Mouse (Mus musculus) lung, embryonic 15.5 days (tissue): ENCODE results near the gene Gm44965. TPM values are rescaled to one million over a fixed set of nuclear protein-coding genes. Genes with fewer than 3 reads are reported as not detected.
A peak's percentile ranks its signal among the peaks of the same experiment; 100 is the strongest.

Source experiments
- ATAC-seq: fragments of 200-750 bp; cut with Nextera tagmentation; 2 replicates; pipeline ENCODE4 v1.8.0; 2017; ENCODE audit warnings: moderate number of reproducible peaks, borderline replicate concordance; ENCODE audit not compliant: low FRiP score, low TSS enrichment; ENCODE audit errors: extremely low read depth
- H3K27ac ChIP-seq: fragments of 300-500 bp; sonication (generic); 2 replicates; pipeline ENCODE4 v1.5.1; 2015; ENCODE audit warnings: moderate library complexity, mild to moderate bottlenecking, inconsistent platforms
- H3K27me3 ChIP-seq: fragments of 300-500 bp; sonication (generic); 2 replicates; pipeline ENCODE4 v1.6.1; 2015; ENCODE audit warnings: inconsistent platforms
- H3K36me3 ChIP-seq: fragments of 300-500 bp; sonication (generic); 2 replicates; pipeline ENCODE4 v1.6.1; 2015; ENCODE audit warnings: inconsistent platforms
- H3K4me1 ChIP-seq: fragments of 300-500 bp; sonication (generic); 2 replicates; pipeline ENCODE4 v1.6.1; 2015; ENCODE audit warnings: inconsistent platforms
- H3K4me2 ChIP-seq: fragments of 300-500 bp; sonication (generic); 2 replicates; pipeline ENCODE4 v1.6.1; 2015; ENCODE audit warnings: inconsistent platforms, mild to moderate bottlenecking, moderate library complexity
- H3K4me3 ChIP-seq: fragments of 300-500 bp; sonication (generic); 2 replicates; pipeline ENCODE4 v1.5.1; 2015; ENCODE audit warnings: mild to moderate bottlenecking, inconsistent platforms
- H3K9ac ChIP-seq: fragments of 300-500 bp; sonication (generic); 2 replicates; pipeline ENCODE4 v1.6.1; 2015; ENCODE audit warnings: inconsistent platforms
- H3K9me3 ChIP-seq: fragments of 300-500 bp; sonication (generic); 2 replicates; pipeline ENCODE4 v1.6.1; 2016; ENCODE audit warnings: inconsistent platforms
- WGBS: fragments of 180-500 bp; shearing (Covaris S2); methylation state at CpG from one replicate; pipeline ENCODE4 v1.1.7; 2015; 5-methylcytosine and 5-hydroxymethylcytosine counted together
- polyA plus RNA-seq: library from polyadenylated mRNA; unstranded; fragments of >200 nt; fragmentation: Nextera tagmentation; extraction: Ambion mirVana; gene quantifications from 2 replicates; pipeline ENCODE4 v1.2.1, GENCODE M21; 2015

The Gm44965 gene
- polyA plus RNA-seq, 1 experiment from 2014 or later: not detected

DNA sequence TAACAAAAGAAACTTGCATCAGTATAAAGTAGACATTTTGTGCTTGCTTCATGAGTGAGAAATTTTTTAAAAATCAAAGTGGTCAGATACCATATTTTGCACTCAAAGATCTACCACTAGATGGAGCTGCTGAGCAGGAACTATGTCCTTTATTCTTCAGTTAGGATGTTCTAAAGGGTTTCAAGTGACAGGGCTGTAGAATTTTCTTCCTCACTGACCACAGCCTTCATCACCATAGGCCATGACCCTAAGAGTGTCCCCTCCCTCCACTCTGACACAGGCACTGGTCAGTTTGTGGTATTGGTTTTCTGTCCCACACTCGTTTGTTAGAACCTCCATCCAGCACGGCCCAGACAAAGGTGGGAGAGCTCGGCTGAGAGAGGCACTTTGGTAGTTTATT is 11.7 kb upstream of the Gm44965 start:
- Histone ChIP-seq H3K27me3 (no peaks in the 10 kb centered on the region), H3K27ac (no peak overlapping the region), H3K9me3 (no peaks in the 10 kb centered on the region), H3K36me3 (no peaks in the 10 kb centered on the region), H3K4me1 (peaks cover 11% of the 10 kb centered on the region; the same call in 1 of the 2 replicates), H3K9ac (no peak overlapping the region), H3K4me2 (no peak overlapping the region), H3K4me3 (no peak overlapping the region)
- WGBS: 67% methylated on average over 3 of the region's 3 CpGs
- no peak for ATAC-seq

DNA sequence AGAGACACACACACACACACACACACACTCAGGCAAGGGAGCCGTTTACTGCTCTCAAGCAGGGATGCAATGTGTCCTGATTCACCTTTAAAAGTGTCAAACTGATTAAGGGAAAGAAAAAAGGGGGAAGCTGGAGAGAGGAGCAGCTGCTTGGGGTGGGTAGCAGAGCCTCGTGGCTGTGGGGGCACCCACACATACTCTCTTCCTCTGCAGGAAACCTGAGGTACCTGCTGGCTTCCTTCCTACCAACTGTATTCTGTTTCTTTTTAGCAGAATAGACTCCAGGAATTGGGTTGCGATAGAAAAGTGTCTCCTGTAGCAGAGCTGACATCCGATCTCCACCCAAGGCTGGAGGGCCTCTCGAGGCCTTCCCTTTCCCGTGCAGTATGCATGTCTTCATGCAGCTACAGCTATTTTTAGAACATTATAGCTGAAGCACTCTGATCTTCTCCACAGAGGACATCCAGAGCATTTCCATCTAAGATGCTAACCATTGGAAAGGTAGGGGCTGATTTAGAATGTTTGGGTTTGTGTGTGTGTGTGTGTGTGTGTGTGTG is 4.5 kb upstream of the Gm44965 start, which contains the start of gene Gm45021:
TSS of gene Gm45021 (plus strand) at position 417 of the 557 bp plus-strand sequence.
- Histone ChIP-seq H3K27me3 (no peaks in the 10 kb centered on the region), H3K9me3 (no peaks in the 10 kb centered on the region), H3K4me1 (peaks cover 6% of the 10 kb centered on the region), H3K4me2 (no peak within 1 kb of the TSS), H3K27ac (no peak within 1 kb of the TSS), H3K4me3 (no peak within 1 kb of the TSS), H3K9ac (no peak within 1 kb of the TSS), H3K36me3 (no peaks in the 10 kb centered on the region)
- 18% methylated on average over 6 of the region's 6 CpGs for WGBS
- no peak for ATAC-seq

DNA sequence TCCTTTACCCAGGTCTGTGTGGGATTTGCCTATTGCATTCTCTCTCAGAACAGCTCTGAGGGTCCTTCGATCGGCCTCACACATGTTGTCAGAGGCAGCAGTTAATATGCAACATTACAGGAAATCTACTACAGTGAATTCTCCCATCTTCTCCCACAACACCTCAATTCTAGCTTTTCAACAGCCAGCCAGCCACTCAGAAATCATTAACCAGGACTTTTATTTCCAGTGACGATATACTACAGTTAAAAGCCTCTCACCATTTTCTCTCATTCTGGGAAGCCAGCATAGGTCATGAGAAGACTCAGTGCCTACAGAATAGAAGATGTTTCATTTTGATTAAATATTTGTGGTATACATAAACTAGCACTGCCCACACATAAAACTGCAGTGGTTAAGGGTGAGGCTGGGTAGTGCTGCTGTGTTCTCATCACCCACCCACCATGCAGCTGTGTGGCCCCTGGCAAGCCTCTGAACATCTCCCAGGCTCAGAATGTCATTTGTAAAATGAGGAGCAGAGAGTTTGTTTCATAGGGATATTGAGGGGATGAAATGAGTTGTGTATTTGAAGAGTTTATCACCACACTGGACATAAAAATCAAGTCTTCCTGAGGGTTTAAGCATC is 2.4 kb upstream of the Gm44965 start:
- H3K36me3 ChIP-seq: peaks cover 10% of the 10 kb centered on the region
- ATAC-seq: no peak

DNA sequence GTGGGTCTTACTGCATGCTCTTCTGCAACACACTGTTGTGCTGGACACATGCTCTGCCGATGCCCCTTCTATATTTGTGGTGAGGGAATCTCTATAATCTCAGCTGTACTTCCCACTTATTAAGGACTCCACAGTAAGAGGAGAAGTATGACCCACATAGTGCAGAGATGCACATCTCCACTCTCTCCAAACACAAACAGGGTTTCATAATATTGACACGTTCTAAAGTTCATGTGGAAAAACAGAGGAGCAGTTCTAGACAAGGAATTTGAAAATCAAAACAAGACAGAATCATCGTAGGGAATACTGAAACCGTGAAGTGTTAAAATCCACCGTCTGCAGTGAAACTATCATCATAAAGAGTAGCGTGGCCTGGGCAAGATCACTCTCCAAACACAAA is 1.9 kb upstream of the Gm44965 start:
- peaks cover 16% of the 10 kb centered on the region for H3K36me3 ChIP-seq
- peaks cover 14% of the 10 kb centered on the region for H3K4me1 ChIP-seq
- peaks cover 9% of the 10 kb centered on the region for H3K9me3 ChIP-seq
- no peak overlapping the region for H3K27ac ChIP-seq
- H3K4me3 ChIP-seq: no peak overlapping the region
- WGBS: 86% methylated on average over 6 of the region's 6 CpGs
- no peak overlapping the region for H3K9ac ChIP-seq
- ATAC-seq: no peak
- no peaks in the 10 kb centered on the region for H3K27me3 ChIP-seq
- no peak overlapping the region for H3K4me2 ChIP-seq

More for the DNA sequence above, 2.4 kb upstream of the Gm44965 start:
- Histone ChIP-seq H3K9ac (no peak overlapping the region), H3K27me3 (no peaks in the 10 kb centered on the region), H3K4me2 (no peak overlapping the region), H3K27ac (no peak overlapping the region), H3K4me3 (no peak overlapping the region), H3K9me3 (peaks cover 3% of the 10 kb centered on the region), H3K4me1 (peaks cover 14% of the 10 kb centered on the region)
- WGBS: 83% methylated on average over 3 of the region's 3 CpGs

DNA sequence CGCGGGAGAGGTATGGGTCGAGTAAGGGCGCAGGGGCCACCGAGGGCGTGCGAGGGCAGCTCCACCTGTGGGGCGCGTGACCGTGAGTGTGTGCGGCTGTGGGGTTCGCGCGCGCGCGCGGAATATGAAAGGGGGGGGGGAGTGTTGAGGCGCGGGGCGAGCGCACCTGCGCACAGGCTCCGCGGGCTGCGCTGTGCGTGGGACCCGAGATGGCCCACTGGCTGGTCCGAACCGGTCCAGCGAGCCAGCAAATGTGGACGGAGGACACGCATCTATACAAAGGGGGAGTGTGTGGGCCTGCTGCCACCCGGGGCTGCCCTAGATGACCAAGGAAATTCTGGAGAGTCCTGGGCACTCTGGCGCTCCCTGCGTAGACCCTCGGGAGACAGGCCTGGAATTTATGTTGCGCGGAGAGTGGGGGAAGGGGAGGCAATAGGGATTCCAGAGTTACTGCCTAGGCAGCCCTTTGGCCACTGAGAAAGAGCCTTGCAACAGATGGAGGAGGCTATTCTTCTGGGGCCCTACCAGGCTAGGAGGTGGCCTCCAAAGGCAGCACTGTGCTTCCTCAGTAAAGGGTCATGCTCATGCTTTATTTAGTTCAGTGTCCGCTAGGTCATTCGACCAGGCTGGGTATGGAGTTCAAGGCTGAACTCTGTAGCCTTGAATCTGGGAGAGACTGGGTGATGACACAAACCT is 450 bp downstream of the Gm44965 start:
- peak; percentile 48; the same call in 1 of the 2 replicates for ATAC-seq
- Histone ChIP-seq H3K27ac (peak overlapping the region; percentile 86), H3K4me1 (peaks cover 14% of the 10 kb centered on the region), H3K36me3 (peaks cover 38% of the 10 kb centered on the region), H3K4me3 (peak overlapping the region; percentile 92), H3K4me2 (peak overlapping the region; percentile 80), H3K9me3 (peaks cover 20% of the 10 kb centered on the region), H3K9ac (peak overlapping the region; percentile 95), H3K27me3 (no peaks in the 10 kb centered on the region)
- 2% methylated on average over 35 of the region's 41 CpGs for WGBS

DNA sequence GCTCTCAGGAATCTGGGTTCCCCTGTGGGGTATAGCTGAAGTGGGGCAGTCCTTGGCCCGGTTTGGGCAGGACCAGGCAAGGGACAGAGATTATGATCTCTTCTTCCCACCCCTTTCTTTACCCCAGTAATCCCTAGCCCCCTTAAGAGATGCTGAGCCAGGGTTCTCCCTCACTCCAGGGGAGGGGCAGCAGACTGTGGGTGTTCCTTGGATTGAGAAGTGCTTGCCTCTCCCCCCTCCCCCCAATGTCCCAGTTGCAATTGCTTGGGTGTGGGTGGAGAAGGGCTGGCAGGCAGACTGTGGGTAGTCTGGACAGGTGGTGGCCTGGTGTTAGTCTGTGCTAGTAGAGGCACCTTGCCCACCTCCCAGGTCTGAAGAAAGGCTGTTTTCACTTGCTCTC is 1.5 kb downstream of the Gm44965 start:
- no peak for ATAC-seq
- H3K9me3 ChIP-seq: peaks cover 20% of the 10 kb centered on the region
- peak overlapping the region; percentile 92 for H3K4me3 ChIP-seq
- H3K9ac ChIP-seq: no peak overlapping the region
- H3K4me2 ChIP-seq: peak overlapping the region; percentile 80
- peaks cover 48% of the 10 kb centered on the region for H3K36me3 ChIP-seq
- H3K27me3 ChIP-seq: no peaks in the 10 kb centered on the region
- peaks cover 14% of the 10 kb centered on the region for H3K4me1 ChIP-seq
- H3K27ac ChIP-seq: no peak overlapping the region
- WGBS: 45% methylated on average over 1 of the region's 1 CpGs

DNA sequence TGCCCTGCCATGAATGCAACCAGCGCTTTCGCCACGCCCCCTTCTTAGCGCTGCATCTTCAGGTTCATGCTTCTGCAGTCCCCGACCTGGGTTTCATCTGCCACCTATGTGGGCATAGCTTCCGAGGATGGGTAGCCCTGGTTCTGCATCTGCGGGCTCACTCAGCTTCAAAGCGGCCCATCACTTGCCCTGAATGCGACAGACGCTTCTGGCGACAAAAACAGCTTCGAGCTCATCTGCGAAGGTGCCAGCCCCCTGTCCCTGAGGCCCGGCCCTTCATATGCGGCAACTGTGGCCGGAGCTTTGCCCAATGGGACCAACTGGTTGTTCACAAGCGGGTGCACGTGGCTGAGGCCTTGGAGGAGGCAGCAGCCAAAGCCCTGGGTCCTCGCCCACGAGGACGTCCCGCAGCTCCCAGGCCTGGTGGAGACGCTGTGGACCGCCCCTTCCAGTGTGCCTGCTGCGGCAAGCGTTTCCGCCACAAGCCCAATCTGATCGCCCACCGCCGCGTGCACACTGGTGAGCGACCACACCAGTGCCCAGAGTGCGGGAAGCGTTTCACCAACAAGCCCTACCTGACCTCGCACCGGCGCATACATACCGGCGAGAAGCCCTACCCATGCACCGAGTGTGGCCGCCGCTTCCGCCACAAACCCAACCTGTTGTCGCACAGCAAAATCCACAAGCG is 2.9 kb downstream of the Gm44965 start:
- Histone ChIP-seq H3K36me3 (peaks cover 48% of the 10 kb centered on the region), H3K9me3 (peaks cover 20% of the 10 kb centered on the region), H3K4me2 (no peak overlapping the region), H3K4me1 (peaks cover 17% of the 10 kb centered on the region), H3K27ac (no peak overlapping the region), H3K4me3 (no peak overlapping the region), H3K27me3 (no peaks in the 10 kb centered on the region), H3K9ac (no peak overlapping the region)
- WGBS: 95% methylated on average over 45 of the region's 45 CpGs
- ATAC-seq: no peak

DNA sequence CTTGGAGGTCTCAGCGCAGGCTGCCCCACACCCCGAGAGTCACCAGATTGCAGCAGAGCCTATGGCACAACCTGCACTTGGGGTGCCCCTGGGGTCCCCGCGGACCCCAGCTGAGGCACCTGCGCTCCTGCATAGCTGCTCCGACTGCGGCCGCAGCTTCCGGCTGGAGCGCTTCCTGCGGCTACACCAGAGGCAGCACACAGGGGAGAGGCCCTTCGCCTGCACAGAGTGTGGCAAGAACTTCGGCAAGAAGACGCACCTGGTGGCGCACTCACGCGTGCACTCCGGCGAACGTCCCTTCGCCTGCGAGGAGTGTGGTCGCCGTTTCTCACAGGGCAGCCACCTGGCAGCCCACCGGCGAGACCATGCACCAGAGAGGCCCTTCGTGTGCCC is 3.5 kb downstream of the Gm44965 start:
- WGBS: 96% methylated on average over 27 of the region's 27 CpGs
- Histone ChIP-seq H3K36me3 (peaks cover 48% of the 10 kb centered on the region), H3K27ac (no peak overlapping the region), H3K9ac (no peak overlapping the region), H3K9me3 (peaks cover 20% of the 10 kb centered on the region), H3K4me2 (no peak overlapping the region), H3K27me3 (no peaks in the 10 kb centered on the region), H3K4me1 (peaks cover 17% of the 10 kb centered on the region), H3K4me3 (no peak overlapping the region)
- no peak for ATAC-seq

DNA sequence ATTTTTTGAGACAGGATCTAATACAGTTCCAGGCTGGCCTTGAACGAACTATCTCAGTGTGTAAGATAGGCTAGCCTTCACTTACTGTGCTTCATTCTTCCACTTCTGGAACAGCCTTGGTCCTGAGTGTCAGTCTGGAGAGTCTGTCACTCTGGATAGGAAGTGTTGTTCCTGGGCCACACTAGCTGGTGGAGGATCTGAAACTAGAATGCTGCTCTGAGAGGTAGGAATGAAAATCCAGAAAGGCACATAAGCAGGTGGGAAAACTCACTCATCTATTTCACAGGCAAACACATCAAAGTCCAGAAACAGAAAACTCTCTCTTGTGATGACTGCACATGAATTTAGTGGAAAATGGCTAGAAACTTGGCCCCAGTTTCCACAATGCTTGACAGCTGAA is 6.9 kb downstream of the Gm44965 start:
- H3K4me3 ChIP-seq: no peak overlapping the region
- no peaks in the 10 kb centered on the region for H3K27me3 ChIP-seq
- H3K4me2 ChIP-seq: no peak overlapping the region
- peaks cover 20% of the 10 kb centered on the region for H3K9me3 ChIP-seq
- H3K4me1 ChIP-seq: peaks cover 8% of the 10 kb centered on the region
- peaks cover 45% of the 10 kb centered on the region for H3K36me3 ChIP-seq
- no peak overlapping the region for H3K27ac ChIP-seq
- WGBS: 90% methylated on average over 1 of the region's 1 CpGs
- ATAC-seq: no peak
- H3K9ac ChIP-seq: no peak overlapping the region

DNA sequence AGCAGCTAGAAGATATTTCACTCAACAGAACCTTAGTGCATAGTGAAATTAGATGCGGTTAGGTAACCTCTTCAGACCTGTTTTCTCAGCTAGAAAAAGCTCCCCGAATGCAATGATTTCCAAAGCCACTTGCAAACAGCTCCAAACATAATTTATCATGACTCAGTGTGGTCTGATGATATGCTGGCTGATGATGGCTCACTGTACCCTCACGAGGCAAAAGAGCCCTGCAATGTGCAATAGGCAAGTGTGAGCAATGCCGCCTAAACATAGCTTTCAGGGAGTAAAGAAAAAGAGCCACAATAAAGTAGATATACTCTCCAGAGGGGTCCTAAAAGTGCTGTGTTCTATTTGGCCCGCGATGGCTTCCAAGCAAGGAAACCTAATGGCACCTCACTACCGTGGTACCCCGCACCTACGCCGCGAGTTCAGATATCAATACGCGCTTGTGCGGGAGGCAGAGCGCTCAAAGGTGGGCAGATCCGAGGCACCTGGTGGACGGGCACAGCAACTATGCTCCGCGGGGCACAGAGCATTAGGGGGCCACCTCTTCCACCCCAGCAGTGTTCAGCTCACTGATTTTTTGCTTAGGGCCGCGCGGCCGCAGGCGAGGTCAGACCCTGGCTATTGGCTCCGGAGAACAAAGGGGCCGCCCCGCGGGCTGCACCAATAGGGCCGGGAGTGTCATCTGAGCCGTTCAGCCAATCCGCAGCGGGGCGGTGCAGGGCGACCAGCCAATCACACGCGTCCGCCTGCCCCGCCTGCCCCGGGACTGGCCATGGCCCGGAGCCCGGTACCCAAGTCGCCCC is 7.7 kb downstream of the Gm44965 start, which contains the start of gene Zfp775:
TSS of gene Zfp775 (plus strand) at position 793 of the 809 bp plus-strand sequence.
- WGBS: 4% methylated on average over 42 of the region's 42 CpGs
- Histone ChIP-seq H3K4me1 (peaks cover 8% of the 10 kb centered on the region), H3K9ac (peak within 1 kb of the TSS; percentile 78), H3K27me3 (no peaks in the 10 kb centered on the region), H3K27ac (peak within 1 kb of the TSS; percentile 80), H3K4me2 (peak within 1 kb of the TSS; percentile 86), H3K4me3 (peak within 1 kb of the TSS; percentile 69), H3K9me3 (peaks cover 16% of the 10 kb centered on the region), H3K36me3 (peaks cover 36% of the 10 kb centered on the region)
- ATAC-seq: peak; percentile 99

DNA sequence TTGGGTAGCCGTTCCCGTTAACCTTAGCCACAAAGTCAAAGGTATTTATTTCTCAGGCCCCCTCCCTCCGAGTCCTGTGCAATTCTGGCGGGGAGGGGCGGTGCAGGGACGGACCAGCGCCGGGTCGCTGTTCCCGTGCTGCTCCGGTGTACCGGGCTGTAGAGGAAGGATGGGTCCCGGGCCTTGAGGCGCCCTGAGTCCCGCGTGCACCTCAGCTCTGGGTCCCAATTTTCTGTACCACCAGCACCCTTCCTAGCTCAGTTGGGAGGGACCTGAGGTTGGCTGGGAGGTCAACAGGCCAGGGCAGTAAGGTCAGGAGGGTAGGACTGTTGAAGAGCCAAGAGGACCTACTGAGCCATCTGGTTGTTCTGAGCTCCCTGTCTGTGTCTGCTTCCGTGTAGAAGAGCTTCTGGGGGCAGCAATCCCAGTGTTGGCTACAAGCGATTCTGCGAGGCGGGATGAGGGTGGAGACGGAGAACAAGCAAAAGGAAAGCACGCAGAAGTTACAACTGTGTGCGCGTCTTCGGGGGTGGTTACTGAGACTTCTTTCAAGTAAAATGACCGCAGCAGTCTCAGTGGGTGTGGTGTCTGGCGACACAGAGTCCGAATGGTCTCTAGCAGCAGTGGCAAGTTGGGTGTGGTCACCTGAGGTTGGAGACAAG is 8.5 kb downstream of the Gm44965 start:
- Histone ChIP-seq H3K4me2 (peak overlapping the region; percentile 86), H3K36me3 (peaks cover 29% of the 10 kb centered on the region), H3K27ac (peak overlapping the region; percentile 32), H3K4me3 (peak overlapping the region; percentile 69), H3K4me1 (peaks cover 8% of the 10 kb centered on the region), H3K9ac (peak overlapping the region; percentile 78), H3K9me3 (peaks cover 8% of the 10 kb centered on the region; the same call in 1 of the 2 replicates), H3K27me3 (no peaks in the 10 kb centered on the region)
- peak; percentile 63 for ATAC-seq
- WGBS: 1% methylated on average over 28 of the region's 28 CpGs
